Comparison of ENCODE assay signal across 41 mouse cellular contexts in genomic region chr13:23462063-23462462, GRCm38 (mm10). TPM values are rescaled to one million over a fixed set of nuclear protein-coding genes. Genes with fewer than 3 reads are reported as not detected.
"Had no signal": no experiment of that assay in that cellular context is flagged by ENCODE, and none has a peak within 500 bp of the region (broad histone marks: within the 10 kb centered on the region; RNA-seq: fewer than 3 reads in every experiment).

No protein-coding gene starts in this region.

- H3K4me2 ChIP-seq: heart, embryonic 11.5 days; heart, embryonic 12.5 days; heart, embryonic 13.5 days; heart, embryonic 15.5 days; hindbrain, embryonic 12.5 days; hindbrain, embryonic 13.5 days; hindbrain, embryonic 14.5 days; hindbrain, embryonic 15.5 days; intestine, embryonic 15.5 days; kidney, embryonic 15.5 days had no signal

- DNase-seq: heart, postnatal 10 days; heart, postnatal 14 days; heart, postnatal 36 days; heart, postnatal 4 days; kidney, adult 11 months; kidney, adult 18-20 months; kidney, adult 2 months; kidney, adult 8-10 months; kidney, adult 9 months; kidney, postnatal 10 days; kidney, postnatal 14 days; kidney, postnatal 25 days; kidney, postnatal 36 days; kidney, postnatal 4 days; layer of hippocampus, adult 9-11 months; layer of hippocampus, postnatal 36 days had no signal

- H3K36me3 ChIP-seq: heart, embryonic 12.5 days; heart, embryonic 13.5 days; heart, embryonic 15.5 days; hindbrain, embryonic 10.5 days; hindbrain, embryonic 12.5 days; hindbrain, embryonic 13.5 days; hindbrain, embryonic 15.5 days; intestine, embryonic 15.5 days; kidney, embryonic 15.5 days had no signal

- H3K27ac ChIP-seq: heart, embryonic 13.5 days; heart, embryonic 15.5 days; hindbrain, embryonic 10.5 days; hindbrain, embryonic 12.5 days; hindbrain, embryonic 13.5 days; hindbrain, embryonic 14.5 days; hindbrain, embryonic 15.5 days; hindbrain, postnatal 0 days; intestine, embryonic 15.5 days; kidney, embryonic 15.5 days; kidney, postnatal 0 days; layer of hippocampus, adult 2 months; left cerebral cortex, adult 2 months had no signal

- H3K27me3 ChIP-seq: heart, embryonic 13.5 days; heart, embryonic 15.5 days; hindbrain, embryonic 15.5 days; intestine, embryonic 15.5 days had no signal

- H3K9ac ChIP-seq: heart, embryonic 12.5 days; heart, embryonic 13.5 days; heart, embryonic 15.5 days; hindbrain, embryonic 12.5 days; hindbrain, embryonic 13.5 days; hindbrain, embryonic 14.5 days; hindbrain, embryonic 15.5 days; intestine, embryonic 15.5 days; kidney, embryonic 15.5 days had no signal

- H3K4me3 ChIP-seq: heart, embryonic 12.5 days; heart, embryonic 13.5 days; heart, embryonic 15.5 days; hindbrain, embryonic 10.5 days; hindbrain, embryonic 12.5 days; hindbrain, embryonic 13.5 days; hindbrain, embryonic 15.5 days; intestine, embryonic 15.5 days; kidney, embryonic 15.5 days; layer of hippocampus, adult 2 months; left cerebral cortex, adult 2 months had no signal

- H3K9me3 ChIP-seq: heart, embryonic 12.5 days; heart, embryonic 13.5 days; heart, embryonic 15.5 days; hindbrain, embryonic 10.5 days; hindbrain, embryonic 12.5 days; hindbrain, embryonic 13.5 days; hindbrain, embryonic 15.5 days; intestine, embryonic 15.5 days; kidney, embryonic 15.5 days had no signal

RNA-seq across cellular contexts. Expression of gene Btn1a1, which starts 3.6 kb away (rescaled TPM):
- total RNA-seq: heart, postnatal 10 days; heart, postnatal 14 days; heart, postnatal 25 days; heart, postnatal 36 days; layer of hippocampus, adult 18-20 months; layer of hippocampus, adult 2 months; layer of hippocampus, adult 8-10 months; layer of hippocampus, postnatal 14 days; layer of hippocampus, postnatal 25 days; layer of hippocampus, postnatal 36 days; left cerebral cortex, adult 18-20 months; left cerebral cortex, adult 2 months had no signal
- polyA plus RNA-seq: hindbrain, embryonic 11.5 days; hindbrain, embryonic 12.5 days; inflammation-experienced regulatory T-cells, adult 6 months; intestine, postnatal 0 days; kidney, adult 2 months; kidney, postnatal 0 days had no signal

RNA-seq across cellular contexts. Expression of gene Btn2a2, which starts 26.6 kb away (rescaled TPM):
- total RNA-seq: heart, postnatal 10 days; heart, postnatal 14 days; heart, postnatal 25 days; heart, postnatal 36 days; heart, postnatal 4 days; hematopoietic stem cell, adult 5-6 weeks; hindbrain, postnatal 0 days had no signal
- polyA plus RNA-seq: inflammation-experienced regulatory T-cells, adult 6 months; intestine, postnatal 0 days; kidney, adult 2 months had no signal
